16 mouse cellular contexts compared by ENCODE assay signal in genomic region chr7:132679117-132679516, GRCm38 (mm10).
DNase-seq lines count a peak whose midpoint lies in the region; ATAC-seq lines count a peak whose summit lies in the region.
"Had no signal": no experiment of that assay in that cellular context is flagged by ENCODE, and none has a peak within 500 bp of the region (broad histone marks: within the 10 kb centered on the region; RNA-seq: fewer than 3 reads in every experiment).

No protein-coding gene starts in this region.

- no peak overlapping the region for H3K4me3 ChIP-seq in forebrain, embryonic 14.5 days (ENCODE audit: low read depth, low read length)
- no peak overlapping the region for H3K4me3 ChIP-seq in forebrain, embryonic 15.5 days
- H3K4me3 ChIP-seq: heart, embryonic 13.5 days; hindbrain, embryonic 10.5 days; liver, embryonic 13.5 days; megakaryocyte, embryonic 14.5 days; neural tube, embryonic 13.5 days had no signal

- no peaks in the 10 kb centered on the region for H3K4me1 ChIP-seq in forebrain, embryonic 14.5 days (ENCODE audit: control insufficient read depth, insufficient read depth, low read length)
- H3K4me1 ChIP-seq in forebrain, embryonic 15.5 days, result no peaks in the 10 kb centered on the region

- intact Hi-C loops in left cerebral cortex, postnatal 4 days (cut with DNase I), result no loop called here
- intact Hi-C loops in left cerebral cortex, postnatal 14 days (cut with DNase I), result no loop called here

- 72% methylated on average over 4 of the region's 4 CpGs for WGBS in forebrain, embryonic 14.5 days
- WGBS in forebrain, embryonic 15.5 days, result 51% methylated on average over 4 of the region's 4 CpGs

- H3K27me3 ChIP-seq in forebrain, embryonic 14.5 days (replicated peaks; ENCODE audit: control insufficient read depth, insufficient read depth, low read length), result no peaks in the 10 kb centered on the region
- H3K27me3 ChIP-seq in forebrain, embryonic 15.5 days, result no peaks in the 10 kb centered on the region
- H3K27me3 ChIP-seq: heart, embryonic 13.5 days; liver, embryonic 13.5 days; megakaryocyte, embryonic 14.5 days; neural tube, embryonic 13.5 days had no signal

- H3K36me3 ChIP-seq in forebrain, embryonic 14.5 days (ENCODE audit: control insufficient read depth, insufficient read depth, low read length), result no peaks in the 10 kb centered on the region
- no peaks in the 10 kb centered on the region for H3K36me3 ChIP-seq in forebrain, embryonic 15.5 days
- H3K36me3 ChIP-seq: heart, embryonic 13.5 days; hindbrain, embryonic 10.5 days; liver, embryonic 13.5 days; neural tube, embryonic 13.5 days had no signal

- no peak overlapping the region for H3K9ac ChIP-seq in forebrain, embryonic 14.5 days (ENCODE audit: low read length)
- H3K9ac ChIP-seq in forebrain, embryonic 15.5 days (replicated peaks), result no peak overlapping the region
- H3K9ac ChIP-seq: heart, embryonic 13.5 days; liver, embryonic 13.5 days; neural tube, embryonic 13.5 days had no signal

- ATAC-seq in forebrain, embryonic 14.5 days, result no peak
- no peak for ATAC-seq in forebrain, embryonic 15.5 days (replicated peaks)
- ATAC-seq: lung, postnatal 0 days had no signal

- no peaks in the 10 kb centered on the region for H3K9me3 ChIP-seq in forebrain, embryonic 14.5 days (replicated peaks; ENCODE audit: control insufficient read depth, low read length)
- H3K9me3 ChIP-seq in forebrain, embryonic 15.5 days, result no peaks in the 10 kb centered on the region
- H3K9me3 ChIP-seq: heart, embryonic 13.5 days; hindbrain, embryonic 10.5 days; liver, embryonic 13.5 days; megakaryocyte, embryonic 14.5 days; neural tube, embryonic 13.5 days had no signal

- no peak overlapping the region for H3K27ac ChIP-seq in forebrain, embryonic 14.5 days (ENCODE audit: low read depth, low read length)
- H3K27ac ChIP-seq in forebrain, embryonic 15.5 days (replicated peaks), result no peak overlapping the region
- H3K27ac ChIP-seq: heart, embryonic 13.5 days; hindbrain, embryonic 10.5 days; kidney, postnatal 0 days; liver, embryonic 13.5 days; neural tube, embryonic 13.5 days had no signal

- H3K4me2 ChIP-seq in forebrain, embryonic 14.5 days (ENCODE audit: low read length), result no peak overlapping the region
- H3K4me2 ChIP-seq in forebrain, embryonic 15.5 days (replicated peaks), result no peak overlapping the region
- H3K4me2 ChIP-seq: heart, embryonic 13.5 days; liver, embryonic 13.5 days; neural tube, embryonic 13.5 days had no signal

- DNase-seq in forebrain, embryonic 14.5 days (ENCODE audit: low spot score), result peak; percentile 29
- peak; percentile 80 for DNase-seq in left cerebral cortex, postnatal 4 days
- DNase-seq in left cerebral cortex, postnatal 14 days (ENCODE audit: low spot score in 2 of 2), result no peak
- peak; percentile 91 to 94 for DNase-seq in cerebellum, postnatal 14 days
- DNase-seq in urinary bladder, adult 2 months (ENCODE audit: low spot score), result no peak
- DNase-seq in thymus, postnatal 4 days, result no peak
- DNase-seq in yolk sac, embryonic 10.5 days (ENCODE audit: low spot score), result no peak
- DNase-seq: gastrocnemius, postnatal 25 days; liver, embryonic 13.5 days had no signal

Comparison
In these comparisons a context has a peak if more than half of its experiments do, and no peak if none do; other contexts are left out.
1. DNase-seq: peak in forebrain, embryonic 14.5 days (single experiment), left cerebral cortex, postnatal 4 days (single experiment) and cerebellum, postnatal 14 days (2 of 2); none in left cerebral cortex, postnatal 14 days (0 of 2), urinary bladder, adult 2 months (single experiment), thymus, postnatal 4 days (single experiment) and yolk sac, embryonic 10.5 days (single experiment).